In genomic region chr4:125491505-125492121, GRCm38 (mm10) we compare ENCODE assay signal across 9 mouse cellular contexts. TPM values are rescaled to one million over a fixed set of nuclear protein-coding genes. Genes with fewer than 3 reads are reported as not detected.
A peak's percentile ranks its signal among the peaks of the same experiment; 100 is the strongest.
DNase-seq lines count a peak whose midpoint lies in the region; ATAC-seq lines count a peak whose summit lies in the region.
"Had no signal": no experiment of that assay in that cellular context is flagged by ENCODE, and none has a peak within 500 bp of the region (broad histone marks: within the 10 kb centered on the region; RNA-seq: fewer than 3 reads in every experiment).

No protein-coding gene starts in this region.

- peak overlapping the region; percentile 61 for H3K4me2 ChIP-seq in kidney, embryonic 16.5 days (replicated peaks; ENCODE audit: low read depth, low read length)
- H3K4me2 ChIP-seq in hindbrain, embryonic 11.5 days (replicated peaks; ENCODE audit: low read depth, low read length): peak overlapping the region; percentile 86

- H3K9ac ChIP-seq in kidney, embryonic 16.5 days (replicated peaks; ENCODE audit: low read length): no peak overlapping the region
- peak overlapping the region; percentile 67 for H3K9ac ChIP-seq in hindbrain, embryonic 11.5 days (ENCODE audit: low read depth, low read length)

- H3K27me3 ChIP-seq in kidney, embryonic 16.5 days (ENCODE audit: insufficient read depth, low read length): peaks cover 100% of the 10 kb centered on the region
- peaks cover 100% of the 10 kb centered on the region for H3K27me3 ChIP-seq in embryonic facial prominence, embryonic 10.5 days (replicated peaks; ENCODE audit: low read depth, poor library complexity, severe bottlenecking)
- H3K27me3 ChIP-seq in hindbrain, embryonic 11.5 days (ENCODE audit: control insufficient read depth, insufficient read depth, low read length): peaks cover 76% of the 10 kb centered on the region

- H3K9me3 ChIP-seq in kidney, embryonic 16.5 days (ENCODE audit: low read length): no peaks in the 10 kb centered on the region
- H3K9me3 ChIP-seq in embryonic facial prominence, embryonic 10.5 days: no peaks in the 10 kb centered on the region
- no peaks in the 10 kb centered on the region for H3K9me3 ChIP-seq in hindbrain, embryonic 11.5 days (ENCODE audit: control insufficient read depth, low read length)

- under 1% methylated on average over 42 of the region's 42 CpGs for WGBS in kidney, embryonic 16.5 days
- WGBS in embryonic facial prominence, embryonic 10.5 days: under 1% methylated on average over 42 of the region's 42 CpGs
- WGBS in hindbrain, embryonic 11.5 days: 1% methylated on average over 42 of the region's 42 CpGs

- H3K4me1 ChIP-seq in kidney, embryonic 16.5 days (ENCODE audit: insufficient read depth, low read length): peaks cover 23% of the 10 kb centered on the region
- H3K4me1 ChIP-seq in embryonic facial prominence, embryonic 10.5 days: peaks cover 64% of the 10 kb centered on the region
- H3K4me1 ChIP-seq in hindbrain, embryonic 11.5 days (replicated peaks; ENCODE audit: control insufficient read depth, insufficient read depth, low read length): peaks cover 16% of the 10 kb centered on the region

- peak overlapping the region; percentile 40; the same call in 1 of the 2 replicates for H3K4me3 ChIP-seq in kidney, embryonic 16.5 days (ENCODE audit: low read length)
- peak overlapping the region; percentile 55 for H3K4me3 ChIP-seq in embryonic facial prominence, embryonic 10.5 days
- H3K4me3 ChIP-seq in hindbrain, embryonic 11.5 days (ENCODE audit: low read depth, low read length): peak overlapping the region; percentile 49
- H3K4me3 ChIP-seq: erythroblast, embryonic 14.5 days had no signal

- H3K36me3 ChIP-seq in kidney, embryonic 16.5 days (ENCODE audit: insufficient read depth, low read length): no peaks in the 10 kb centered on the region
- no peaks in the 10 kb centered on the region for H3K36me3 ChIP-seq in embryonic facial prominence, embryonic 10.5 days (replicated peaks)
- no peaks in the 10 kb centered on the region for H3K36me3 ChIP-seq in hindbrain, embryonic 11.5 days (ENCODE audit: control insufficient read depth, insufficient read depth, low read length)

- no peak overlapping the region for H3K27ac ChIP-seq in kidney, embryonic 16.5 days (ENCODE audit: low read length)
- peak overlapping the region; percentile 54; the same call in 1 of the 2 replicates for H3K27ac ChIP-seq in embryonic facial prominence, embryonic 10.5 days (replicated peaks)
- H3K27ac ChIP-seq in hindbrain, embryonic 11.5 days (ENCODE audit: low read depth, low read length): peak overlapping the region; percentile 85

- no peak for DNase-seq in kidney, postnatal 25 days
- DNase-seq in embryonic facial prominence, embryonic 10.5 days (ENCODE audit: low spot score): peak; percentile 56
- DNase-seq in hindbrain, embryonic 11.5 days (ENCODE audit: low spot score): peak; percentile 60
- DNase-seq in neural tube, embryonic 10.5 days (ENCODE audit: extremely low spot score, low spot score): peak; percentile 64
- DNase-seq in T-cell, adult 2 months (ENCODE audit: low spot score): no peak
- no peak for DNase-seq in spleen, adult 18-20 months

- no peak for ATAC-seq in kidney, embryonic 16.5 days (ENCODE audit: low FRiP score, low TSS enrichment)
- ATAC-seq in hindbrain, embryonic 11.5 days (ENCODE audit: low FRiP score): no peak
- ATAC-seq in megakaryocyte progenitor cell, adult 5-6 weeks (replicated peaks; ENCODE audit: poor library complexity): no peak

RNA-seq across cellular contexts. Expression of gene Grik3, which starts 1.1 kb away (rescaled TPM):
- polyA plus RNA-seq in kidney, embryonic 16.5 days (2015; fragmentation: Nextera tagmentation; extraction: Ambion mirVana): 0.11 and 0.12 TPM in 2 replicates
- polyA plus RNA-seq in embryonic facial prominence, embryonic 10.5 days (2016; fragmentation: Nextera tagmentation; extraction: Ambion mirVana): 0.16 and 0.36 TPM in 2 replicates
- polyA plus RNA-seq in hindbrain, embryonic 11.5 days (2014; fragmentation: Nextera tagmentation; extraction: Ambion mirVana): 2.1 and 2.9 TPM in 2 replicates
- total RNA-seq in megakaryocyte progenitor cell, adult 5-6 weeks (2015): not detected in 2 replicates
- total RNA-seq in megakaryocyte progenitor cell, adult 5-6 weeks (2017): not detected in 2 replicates
- polyA plus RNA-seq: erythroblast, embryonic 14.5 days had no signal

Comparison
In these comparisons a context has a peak if more than half of its experiments do, and no peak if none do; other contexts are left out.
1. DNase-seq: peak in embryonic facial prominence, embryonic 10.5 days (single experiment), hindbrain, embryonic 11.5 days (single experiment) and neural tube, embryonic 10.5 days (single experiment); none in kidney, postnatal 25 days (0 of 2), T-cell, adult 2 months (single experiment) and spleen, adult 18-20 months (0 of 2).
2. Peak in every context shown above with its lines, with median percentiles within 50 percentile points of each other: H3K4me3 ChIP-seq.